Mouse (Mus musculus): ENCODE measurements around the gene Gm28539. TPM values are rescaled to one million over a fixed set of nuclear protein-coding genes. Genes with fewer than 3 reads are reported as not detected.
A peak's percentile ranks its signal among the peaks of the same experiment; 100 is the strongest.
"Not testable (repeated sequence)": the region's sequence is repeated elsewhere in the genome, so short reads cannot be mapped to it uniquely, and the experiment has no call there.

Gm28539 gene
- polyA plus RNA-seq, 1 experiment = 1.4 TPM

- TF ChIP-seq POLR2A (IDR thresholded peaks at IDR 0.05; ENCODE audit: borderline replicate concordance, extremely low read depth, insufficient read depth, insufficient read length, poor library complexity, severe bottlenecking) = 0 out of 2 replicates have a peak, but pooled peaks have one; percentile 9
- no peak for TF ChIP-seq CTCF (IDR thresholded peaks at IDR 0.05; ENCODE audit: borderline replicate concordance, extremely low read depth, insufficient read depth, insufficient read length)
- peak; percentile 99 for DNase-seq (ENCODE audit: low read depth)
Measured at GRCm38 (mm10) chr16:18811468-18812384, 24.7 kb upstream of the Gm28539 start, which contains the start of the genes Ufd1 and Cdc45. Ufd1 (plus strand) TSS chr16:18811779. Cdc45 (minus strand) TSS chr16:18811987.

GRCm38 (mm10) chr16:18812385-18812910 is 23.9 kb upstream of the Gm28539 start:
- TF ChIP-seq CTCF (IDR thresholded peaks at IDR 0.05; ENCODE audit: borderline replicate concordance, extremely low read depth, insufficient read depth, insufficient read length) (no peak), POLR2A (IDR thresholded peaks at IDR 0.05; ENCODE audit: borderline replicate concordance, extremely low read depth, insufficient read depth, insufficient read length, poor library complexity, severe bottlenecking) (no peak)
- no peak for DNase-seq (ENCODE audit: low read depth)

GRCm38 (mm10) chr16:18822356-18822755 is 14.0 kb upstream of the Gm28539 start:
- no peak for DNase-seq (ENCODE audit: low read depth)
- TF ChIP-seq POLR2A (IDR thresholded peaks at IDR 0.05; ENCODE audit: borderline replicate concordance, extremely low read depth, insufficient read depth, insufficient read length, poor library complexity, severe bottlenecking) = no peak
- no peak for TF ChIP-seq CTCF (IDR thresholded peaks at IDR 0.05; ENCODE audit: borderline replicate concordance, extremely low read depth, insufficient read depth, insufficient read length)

- DNase-seq (ENCODE audit: low read depth) = no peak
- no peak for TF ChIP-seq CTCF (IDR thresholded peaks at IDR 0.05; ENCODE audit: borderline replicate concordance, extremely low read depth, insufficient read depth, insufficient read length)
- no peak for TF ChIP-seq POLR2A (IDR thresholded peaks at IDR 0.05; ENCODE audit: borderline replicate concordance, extremely low read depth, insufficient read depth, insufficient read length, poor library complexity, severe bottlenecking)
Measured at GRCm38 (mm10) chr16:18822925-18823324, 13.5 kb upstream of the Gm28539 start.

GRCm38 (mm10) chr16:18828630-18829029 is 7.8 kb upstream of the Gm28539 start:
- DNase-seq (ENCODE audit: low read depth) = no peak
- TF ChIP-seq CTCF (IDR thresholded peaks at IDR 0.05; ENCODE audit: borderline replicate concordance, extremely low read depth, insufficient read depth, insufficient read length) (no peak), POLR2A (IDR thresholded peaks at IDR 0.05; ENCODE audit: borderline replicate concordance, extremely low read depth, insufficient read depth, insufficient read length, poor library complexity, severe bottlenecking) (no peak)

- no peak for DNase-seq (ENCODE audit: low read depth)
- TF ChIP-seq POLR2A (IDR thresholded peaks at IDR 0.05; ENCODE audit: borderline replicate concordance, extremely low read depth, insufficient read depth, insufficient read length, poor library complexity, severe bottlenecking) = no peak
Measured at GRCm38 (mm10) chr16:18829102-18829501, 7.3 kb upstream of the Gm28539 start.

GRCm38 (mm10) chr16:18833486-18833885 is 2.9 kb upstream of the Gm28539 start:
- DNase-seq (ENCODE audit: low read depth) = no peak
- TF ChIP-seq POLR2A (IDR thresholded peaks at IDR 0.05; ENCODE audit: borderline replicate concordance, extremely low read depth, insufficient read depth, insufficient read length, poor library complexity, severe bottlenecking) (no peak), CTCF (IDR thresholded peaks at IDR 0.05; ENCODE audit: borderline replicate concordance, extremely low read depth, insufficient read depth, insufficient read length) (peak; percentile 16; the same call in 1 of the 2 replicates)

- TF ChIP-seq POLR2A (IDR thresholded peaks at IDR 0.05; ENCODE audit: borderline replicate concordance, extremely low read depth, insufficient read depth, insufficient read length, poor library complexity, severe bottlenecking) (no peak), CTCF (IDR thresholded peaks at IDR 0.05; ENCODE audit: borderline replicate concordance, extremely low read depth, insufficient read depth, insufficient read length) (no peak)
- no peak for DNase-seq (ENCODE audit: low read depth)
Measured at GRCm38 (mm10) chr16:18836073-18836467, 314 bp upstream of the Gm28539 start.

- DNase-seq (ENCODE audit: low read depth) = peak; percentile 9
- TF ChIP-seq POLR2A (IDR thresholded peaks at IDR 0.05; ENCODE audit: borderline replicate concordance, extremely low read depth, insufficient read depth, insufficient read length, poor library complexity, severe bottlenecking) = no peak
- no peak for TF ChIP-seq CTCF (IDR thresholded peaks at IDR 0.05; ENCODE audit: borderline replicate concordance, extremely low read depth, insufficient read depth, insufficient read length)
Measured at GRCm38 (mm10) chr16:18838346-18838745, 2.0 kb downstream of the Gm28539 start.

GRCm38 (mm10) chr16:18846301-18846820 is 10.0 kb downstream of the Gm28539 start:
- no peak for DNase-seq (ENCODE audit: low read depth)
- TF ChIP-seq POLR2A (IDR thresholded peaks at IDR 0.05; ENCODE audit: borderline replicate concordance, extremely low read depth, insufficient read depth, insufficient read length, poor library complexity, severe bottlenecking) (no peak), CTCF (IDR thresholded peaks at IDR 0.05; ENCODE audit: borderline replicate concordance, extremely low read depth, insufficient read depth, insufficient read length) (no peak)

GRCm38 (mm10) chr16:18849521-18850190 is 13.3 kb downstream of the Gm28539 start:
- not testable (repeated sequence) for DNase-seq (ENCODE audit: low read depth)
